Mouse (Mus musculus) bone marrow macrophage, adult 2 months (primary cell): ENCODE measurements at regions not wholly inside any gene's neighbourhood (a gene's known extent, or its start where the extent isn't known, plus 50 kb on each side); places are given as distances from the start of the nearest gene placed in this dataset.

Experiments
- CTCF ChIP-seq: IDR thresholded peaks from 2 replicates; pipeline ENCODE4 v1.5.1; 2012; ENCODE audit warnings: low read depth, mild to moderate bottlenecking, low read length, moderate library complexity
- POLR2A ChIP-seq: IDR thresholded peaks from 2 replicates; pipeline ENCODE4 v1.6.1; 2012; ENCODE audit warnings: mild to moderate bottlenecking, low read depth, low read length, borderline replicate concordance

GRCm38 (mm10) chr10:16618752-16619151, 1104.3 kb upstream of the Cited2 start:
- TF ChIP-seq CTCF (no peak), POLR2A (no peak)
